Mouse (Mus musculus): ENCODE measurements around the gene Dexi. TPM values are rescaled to one million over a fixed set of nuclear protein-coding genes. Genes with fewer than 3 reads are reported as not detected.

Gene Dexi
- 109 and 133 TPM in 2 replicates for polyA plus RNA-seq (2012; rRNA removed)

GRCm38 (mm10) chr16:10542698-10543365 is at the start of gene Dexi:
Dexi (minus strand) TSS chr16:10543054.

GRCm38 (mm10) chr16:10544995-10545622 is 2.3 kb upstream of the Dexi start, which contains the start of gene Clec16a:
Clec16a (plus strand) TSS chr16:10545339.

GRCm38 (mm10) chr16:10479857-10480256 is 63.0 kb downstream of the Dexi start, which contains the start of gene Ciita:
Ciita (plus strand) TSS chr16:10480059.

Other genes with a start within 250 kb of the Dexi start
- gene Emp2, start 229.1 kb downstream of the Dexi start, polyA plus RNA-seq (2012; rRNA removed): 43.1 and 43.6 TPM in 2 replicates
- gene Tekt5, start 147.6 kb downstream of the Dexi start, polyA plus RNA-seq (2012; rRNA removed): 0.75 and 0.89 TPM in 2 replicates
- gene Nubp1, start 131.1 kb downstream of the Dexi start, polyA plus RNA-seq (2012; rRNA removed): 30.2 and 34.1 TPM in 2 replicates
- 3.7 and 4.2 TPM in 2 replicates for gene Tvp23a, start 95.7 kb downstream of the Dexi start, polyA plus RNA-seq (2012; rRNA removed)
- 4.7 and 4.9 TPM in 2 replicates for gene Ciita, start 63.0 kb downstream of the Dexi start, polyA plus RNA-seq (2012; rRNA removed)
- gene Clec16a, start 2.3 kb upstream of the Dexi start, polyA plus RNA-seq (2012; rRNA removed): 13.4 and 14.2 TPM in 2 replicates
- gene Socs1, start 242.5 kb upstream of the Dexi start, polyA plus RNA-seq (2012; rRNA removed): 19.7 and 47.8 TPM in 2 replicates
- gene Tnp2, start 245.6 kb upstream of the Dexi start, polyA plus RNA-seq (2012; rRNA removed): not detected in 2 replicates
- gene Prm3, start 247.9 kb upstream of the Dexi start, polyA plus RNA-seq (2012; rRNA removed): not detected in 2 replicates

Data from ovary, adult 2 months (tissue).